Mouse (Mus musculus): Measurements from ENCODE around the gene Abcd1. TPM values are rescaled to one million over a fixed set of nuclear protein-coding genes. Genes with fewer than 3 reads are reported as not detected.

Abcd1 gene
- polyA plus RNA-seq, 1 experiment from 2014 or later, result 8.1 TPM

DNA sequence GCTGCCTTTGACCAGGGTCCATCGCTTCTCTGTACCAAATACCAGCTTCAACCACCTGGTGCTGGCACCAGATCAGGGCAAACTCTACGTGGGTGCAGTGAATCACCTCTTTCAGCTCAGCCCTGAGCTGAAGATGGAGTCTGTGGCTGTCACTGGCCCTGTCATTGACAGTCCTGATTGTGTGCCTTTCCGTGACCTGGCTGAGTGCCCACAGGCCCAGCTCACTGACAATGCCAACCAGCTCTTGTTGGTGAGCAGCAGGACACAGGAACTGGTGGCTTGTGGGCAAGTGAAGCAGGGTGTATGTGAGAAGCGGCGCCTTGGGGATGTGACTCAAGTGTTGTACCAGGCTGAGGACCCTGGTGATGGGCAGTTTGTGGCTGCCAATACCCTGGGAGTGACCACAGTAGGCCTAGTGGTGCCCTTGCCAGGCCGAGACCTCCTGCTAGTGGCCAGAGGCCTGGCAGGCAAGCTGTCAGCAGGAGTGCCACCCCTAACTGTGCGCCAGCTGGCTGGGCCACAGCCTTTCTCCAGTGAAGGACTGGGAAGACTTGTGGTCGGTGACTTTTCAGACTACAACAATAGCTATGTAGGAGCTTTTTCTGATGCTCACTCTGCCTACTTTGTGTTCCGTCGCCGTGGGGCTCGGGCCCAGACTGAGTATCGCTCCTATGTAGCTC is 42.4 kb downstream of the Abcd1 start:
- no peaks in the 10 kb centered on the region for H3K9me3 ChIP-seq (replicated peaks; ENCODE audit: control insufficient read depth, low read length)
- 79% methylated on average over 13 of the region's 13 CpGs for WGBS (ENCODE audit: insufficient replicate concordance)
- no peak overlapping the region for H3K4me3 ChIP-seq (ENCODE audit: low read depth, low read length)
- ATAC-seq (replicated peaks; ENCODE audit: insufficient number of reproducible peaks, low FRiP score, low TSS enrichment), result no peak
- H3K4me2 ChIP-seq, result no peak overlapping the region
- H3K4me1 ChIP-seq (ENCODE audit: control insufficient read depth, insufficient read depth, low read length), result no peaks in the 10 kb centered on the region
- no peak overlapping the region for H3K27ac ChIP-seq (ENCODE audit: low read depth, low read length)
- no peaks in the 10 kb centered on the region for H3K36me3 ChIP-seq (ENCODE audit: control insufficient read depth, insufficient read depth, low read length)
- no peak overlapping the region for H3K9ac ChIP-seq (ENCODE audit: low read depth, low read length)
- H3K27me3 ChIP-seq (ENCODE audit: control insufficient read depth, insufficient read depth, low read length), result 0 out of 2 replicates have a peak, but pooled peaks cover 2% of the 10 kb centered on the region

DNA sequence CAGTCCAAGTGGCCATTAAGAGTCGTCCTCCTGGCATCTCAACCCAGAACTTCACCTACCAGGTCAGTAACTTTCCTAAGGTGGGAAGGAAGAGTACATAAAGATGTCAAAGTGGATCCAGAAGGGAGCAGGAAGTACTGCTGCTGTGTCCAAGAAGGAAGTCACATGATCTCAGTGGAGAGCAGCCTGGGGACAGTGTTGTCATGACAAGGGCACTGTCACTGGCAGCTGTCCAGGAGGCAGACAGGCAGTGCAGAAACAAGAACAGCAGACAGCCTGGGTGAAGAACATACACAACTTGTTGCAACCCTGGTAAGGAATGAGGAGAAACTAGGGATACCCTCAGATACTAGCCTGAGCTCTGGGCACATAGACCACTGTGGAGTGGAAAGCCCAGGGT is 48.9 kb downstream of the Abcd1 start:
- Histone ChIP-seq H3K36me3 (ENCODE audit: control insufficient read depth, insufficient read depth, low read length) (no peaks in the 10 kb centered on the region), H3K9ac (ENCODE audit: low read depth, low read length) (no peak overlapping the region), H3K9me3 (replicated peaks; ENCODE audit: control insufficient read depth, low read length) (no peaks in the 10 kb centered on the region), H3K27ac (ENCODE audit: low read depth, low read length) (no peak overlapping the region), H3K27me3 (ENCODE audit: control insufficient read depth, insufficient read depth, low read length) (no peaks in the 10 kb centered on the region), H3K4me1 (ENCODE audit: control insufficient read depth, insufficient read depth, low read length) (peaks cover 4% of the 10 kb centered on the region), H3K4me2 (no peak overlapping the region), H3K4me3 (ENCODE audit: low read depth, low read length) (no peak overlapping the region)
- ATAC-seq (replicated peaks; ENCODE audit: insufficient number of reproducible peaks, low FRiP score, low TSS enrichment), result no peak
- 69% methylated on average over 1 of the region's 1 CpGs for whole genome bisulfite sequencing (ENCODE audit: insufficient replicate concordance)

DNA sequence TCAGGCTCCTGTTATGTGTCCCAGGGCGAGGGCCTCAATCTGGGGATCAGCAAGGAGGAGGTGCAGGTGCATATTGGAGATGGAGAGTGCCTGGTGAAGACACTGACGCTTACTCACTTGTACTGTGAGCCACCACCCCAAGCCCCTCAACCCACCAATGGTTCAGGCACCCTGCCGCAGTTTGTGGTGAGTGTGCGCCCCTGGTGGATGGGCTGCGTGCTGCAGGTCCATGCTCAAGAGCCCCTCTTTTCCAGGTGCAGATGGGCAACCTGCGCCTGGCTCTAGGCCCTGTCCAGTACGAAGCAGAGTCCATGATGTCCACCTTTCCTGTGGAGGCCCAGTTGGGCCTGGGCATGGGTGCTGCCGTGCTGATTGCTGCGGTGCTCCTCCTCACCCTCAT is 50.9 kb downstream of the Abcd1 start:
- H3K4me3 ChIP-seq (ENCODE audit: low read depth, low read length), result no peak overlapping the region
- ATAC-seq (replicated peaks; ENCODE audit: insufficient number of reproducible peaks, low FRiP score, low TSS enrichment), result no peak
- WGBS (ENCODE audit: insufficient replicate concordance), result 51% methylated on average over 9 of the region's 9 CpGs
- H3K4me1 ChIP-seq (ENCODE audit: control insufficient read depth, insufficient read depth, low read length), result peaks cover 4% of the 10 kb centered on the region
- H3K9me3 ChIP-seq (replicated peaks; ENCODE audit: control insufficient read depth, low read length), result no peaks in the 10 kb centered on the region
- no peak overlapping the region for H3K4me2 ChIP-seq
- H3K27ac ChIP-seq (ENCODE audit: low read depth, low read length), result no peak overlapping the region
- no peaks in the 10 kb centered on the region for H3K36me3 ChIP-seq (ENCODE audit: control insufficient read depth, insufficient read depth, low read length)
- no peaks in the 10 kb centered on the region; the same call in 1 of the 2 replicates for H3K27me3 ChIP-seq (ENCODE audit: control insufficient read depth, insufficient read depth, low read length)
- H3K9ac ChIP-seq (ENCODE audit: low read depth, low read length), result no peak overlapping the region

DNA sequence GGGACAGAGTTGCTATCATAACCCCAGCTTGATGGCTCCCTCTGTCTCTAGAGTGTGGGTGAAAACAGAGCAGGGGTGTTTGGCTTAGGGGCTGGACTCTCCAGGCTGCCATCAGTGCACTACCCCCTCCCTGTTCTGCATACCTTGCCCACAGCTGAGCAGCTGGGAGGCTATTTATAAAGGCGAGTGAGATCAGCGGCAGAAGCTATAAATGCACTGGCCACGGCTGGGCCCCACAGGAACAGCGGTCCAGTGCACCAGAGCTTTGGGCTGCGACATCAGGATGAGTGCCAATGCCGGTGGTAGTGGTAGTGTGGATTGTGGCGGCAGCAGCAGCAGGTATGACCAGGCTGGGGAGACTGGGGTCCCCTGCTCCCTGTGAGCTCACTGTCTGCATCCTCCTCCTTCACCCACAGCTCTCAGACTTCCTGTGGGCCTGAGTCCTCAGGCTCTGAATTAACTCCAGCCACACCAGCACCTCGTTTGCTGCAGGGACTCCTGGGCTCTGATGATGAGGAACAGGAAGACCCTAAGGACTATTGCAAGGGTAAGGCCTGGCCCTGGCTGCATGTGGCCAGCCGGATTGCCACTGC is 57.9 kb downstream of the Abcd1 start, which contains the start of gene Srpk3:
Gene Srpk3, plus strand, starts transcription at position 238 of the 593 bp plus-strand sequence.
- H3K4me2 ChIP-seq, result peak within 1 kb of the TSS; percentile 54
- peak within 1 kb of the TSS; percentile 69 for H3K9ac ChIP-seq (ENCODE audit: low read depth, low read length)
- no peaks in the 10 kb centered on the region for H3K36me3 ChIP-seq (ENCODE audit: control insufficient read depth, insufficient read depth, low read length)
- H3K27ac ChIP-seq (ENCODE audit: low read depth, low read length), result peak within 1 kb of the TSS; percentile 85
- peak within 1 kb of the TSS; percentile 35 for H3K4me3 ChIP-seq (ENCODE audit: low read depth, low read length)
- WGBS (ENCODE audit: insufficient replicate concordance), result 34% methylated on average over 9 of the region's 9 CpGs
- peaks cover 2% of the 10 kb centered on the region for H3K27me3 ChIP-seq (ENCODE audit: control insufficient read depth, insufficient read depth, low read length)
- ATAC-seq (replicated peaks; ENCODE audit: insufficient number of reproducible peaks, low FRiP score, low TSS enrichment), result peak; percentile 51; the same call in 1 of the 2 replicates
- H3K4me1 ChIP-seq (ENCODE audit: control insufficient read depth, insufficient read depth, low read length), result no peaks in the 10 kb centered on the region
- no peaks in the 10 kb centered on the region for H3K9me3 ChIP-seq (replicated peaks; ENCODE audit: control insufficient read depth, low read length)

DNA sequence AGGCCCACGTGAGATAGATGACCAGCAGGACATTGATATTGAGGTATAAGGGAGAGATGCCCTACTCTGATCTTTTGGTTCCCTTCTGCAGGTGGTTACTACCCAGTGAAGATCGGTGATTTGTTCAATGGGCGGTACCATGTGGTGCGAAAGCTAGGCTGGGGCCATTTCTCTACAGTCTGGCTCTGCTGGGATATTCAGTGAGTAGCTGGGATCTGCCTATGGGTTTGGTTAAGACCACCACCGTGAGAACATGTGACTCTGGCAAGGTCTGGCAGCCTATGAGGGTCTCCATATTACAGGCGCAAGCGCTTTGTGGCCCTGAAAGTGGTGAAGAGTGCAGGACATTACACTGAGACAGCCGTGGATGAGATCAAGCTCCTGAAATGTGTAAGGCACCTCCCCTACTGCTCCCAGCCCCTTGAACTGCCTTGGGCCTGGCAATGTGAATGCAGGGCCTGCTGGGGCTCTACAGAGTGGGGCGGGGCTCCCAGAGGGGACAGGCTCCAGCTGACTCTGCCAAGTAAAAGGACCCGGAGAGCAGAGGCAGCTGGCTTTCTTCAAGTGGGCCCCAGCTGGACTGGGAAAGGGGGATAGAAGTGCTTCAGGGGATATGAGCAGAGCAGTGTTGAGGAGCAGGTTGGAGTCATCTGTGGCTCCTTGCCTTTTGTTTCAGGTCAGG is 58.5 kb downstream of the Abcd1 start:
- no peaks in the 10 kb centered on the region for H3K4me1 ChIP-seq (ENCODE audit: control insufficient read depth, insufficient read depth, low read length)
- H3K27ac ChIP-seq (ENCODE audit: low read depth, low read length), result peak overlapping the region; percentile 85
- ATAC-seq (replicated peaks; ENCODE audit: insufficient number of reproducible peaks, low FRiP score, low TSS enrichment), result no peak; the same call in 1 of the 2 replicates
- peak overlapping the region; percentile 69; the same call in 1 of the 2 replicates for H3K9ac ChIP-seq (ENCODE audit: low read depth, low read length)
- H3K27me3 ChIP-seq (ENCODE audit: control insufficient read depth, insufficient read depth, low read length), result peaks cover 2% of the 10 kb centered on the region
- H3K4me3 ChIP-seq (ENCODE audit: low read depth, low read length), result peak overlapping the region; percentile 35
- WGBS (ENCODE audit: insufficient replicate concordance), result 58% methylated on average over 10 of the region's 10 CpGs
- H3K4me2 ChIP-seq, result peak overlapping the region; percentile 54
- H3K9me3 ChIP-seq (replicated peaks; ENCODE audit: control insufficient read depth, low read length), result no peaks in the 10 kb centered on the region
- H3K36me3 ChIP-seq (ENCODE audit: control insufficient read depth, insufficient read depth, low read length), result no peaks in the 10 kb centered on the region

DNA sequence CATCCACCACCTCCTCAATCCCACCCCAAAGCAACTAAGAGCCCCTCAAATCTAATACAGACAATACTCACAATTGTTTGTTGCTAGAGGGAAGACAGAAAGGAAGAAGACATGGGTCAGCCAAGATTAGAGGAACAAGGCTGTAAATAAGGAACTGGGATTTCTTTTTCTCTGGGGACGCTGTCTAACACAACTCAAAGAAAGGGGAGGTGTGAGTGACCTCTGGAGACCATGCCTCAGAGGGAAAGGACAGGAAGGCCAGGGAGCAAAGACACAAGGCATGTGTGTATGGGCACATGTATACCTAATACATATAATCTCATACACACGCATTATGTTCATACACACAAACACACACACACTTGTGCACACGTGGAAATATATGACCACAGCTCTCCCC is 65.8 kb downstream of the Abcd1 start:
- Histone ChIP-seq H3K4me3 (ENCODE audit: low read depth, low read length) (no peak overlapping the region), H3K9me3 (replicated peaks; ENCODE audit: control insufficient read depth, low read length) (no peaks in the 10 kb centered on the region), H3K4me2 (no peak overlapping the region), H3K27ac (ENCODE audit: low read depth, low read length) (no peak overlapping the region), H3K9ac (ENCODE audit: low read depth, low read length) (no peak overlapping the region), H3K36me3 (ENCODE audit: control insufficient read depth, insufficient read depth, low read length) (peaks cover 6% of the 10 kb centered on the region; the same call in 1 of the 2 replicates), H3K27me3 (ENCODE audit: control insufficient read depth, insufficient read depth, low read length) (no peaks in the 10 kb centered on the region), H3K4me1 (ENCODE audit: control insufficient read depth, insufficient read depth, low read length) (no peaks in the 10 kb centered on the region)
- no peak for ATAC-seq (replicated peaks; ENCODE audit: insufficient number of reproducible peaks, low FRiP score, low TSS enrichment)
- WGBS (ENCODE audit: insufficient replicate concordance), result 90% methylated on average over 3 of the region's 3 CpGs

DNA sequence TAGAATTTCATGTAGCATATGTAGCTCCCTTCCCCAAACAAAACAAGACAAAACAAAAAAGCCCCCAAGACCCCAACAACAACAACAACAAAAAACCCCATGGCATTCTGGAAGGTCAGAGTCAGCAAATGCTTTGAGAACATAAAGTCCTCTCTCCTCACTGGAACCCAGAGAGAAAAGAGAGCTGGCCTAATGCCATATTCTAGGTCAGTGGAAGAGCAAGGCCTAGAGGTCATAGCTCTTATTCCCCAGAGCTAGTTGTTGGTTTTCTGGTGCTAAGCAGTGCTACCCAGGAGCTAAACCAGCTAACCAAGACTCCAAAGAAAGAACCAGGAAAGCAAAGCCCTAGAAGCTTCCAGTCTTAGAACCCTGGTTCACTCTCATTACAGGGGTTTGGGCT is 69.3 kb downstream of the Abcd1 start:
- peak overlapping the region; percentile 65 for H3K4me3 ChIP-seq (ENCODE audit: low read depth, low read length)
- peak overlapping the region; percentile 74 for H3K9ac ChIP-seq (ENCODE audit: low read depth, low read length)
- ATAC-seq (replicated peaks; ENCODE audit: insufficient number of reproducible peaks, low FRiP score, low TSS enrichment), result no peak
- peaks cover 6% of the 10 kb centered on the region for H3K36me3 ChIP-seq (ENCODE audit: control insufficient read depth, insufficient read depth, low read length)
- no peaks in the 10 kb centered on the region for H3K9me3 ChIP-seq (replicated peaks; ENCODE audit: control insufficient read depth, low read length)
- peak overlapping the region; percentile 68 for H3K4me2 ChIP-seq
- peak overlapping the region; percentile 91 for H3K27ac ChIP-seq (ENCODE audit: low read depth, low read length)
- no peaks in the 10 kb centered on the region for H3K27me3 ChIP-seq (ENCODE audit: control insufficient read depth, insufficient read depth, low read length)
- 0 out of 2 replicates have a peak, but pooled peaks cover 2% of the 10 kb centered on the region for H3K4me1 ChIP-seq (ENCODE audit: control insufficient read depth, insufficient read depth, low read length)

DNA sequence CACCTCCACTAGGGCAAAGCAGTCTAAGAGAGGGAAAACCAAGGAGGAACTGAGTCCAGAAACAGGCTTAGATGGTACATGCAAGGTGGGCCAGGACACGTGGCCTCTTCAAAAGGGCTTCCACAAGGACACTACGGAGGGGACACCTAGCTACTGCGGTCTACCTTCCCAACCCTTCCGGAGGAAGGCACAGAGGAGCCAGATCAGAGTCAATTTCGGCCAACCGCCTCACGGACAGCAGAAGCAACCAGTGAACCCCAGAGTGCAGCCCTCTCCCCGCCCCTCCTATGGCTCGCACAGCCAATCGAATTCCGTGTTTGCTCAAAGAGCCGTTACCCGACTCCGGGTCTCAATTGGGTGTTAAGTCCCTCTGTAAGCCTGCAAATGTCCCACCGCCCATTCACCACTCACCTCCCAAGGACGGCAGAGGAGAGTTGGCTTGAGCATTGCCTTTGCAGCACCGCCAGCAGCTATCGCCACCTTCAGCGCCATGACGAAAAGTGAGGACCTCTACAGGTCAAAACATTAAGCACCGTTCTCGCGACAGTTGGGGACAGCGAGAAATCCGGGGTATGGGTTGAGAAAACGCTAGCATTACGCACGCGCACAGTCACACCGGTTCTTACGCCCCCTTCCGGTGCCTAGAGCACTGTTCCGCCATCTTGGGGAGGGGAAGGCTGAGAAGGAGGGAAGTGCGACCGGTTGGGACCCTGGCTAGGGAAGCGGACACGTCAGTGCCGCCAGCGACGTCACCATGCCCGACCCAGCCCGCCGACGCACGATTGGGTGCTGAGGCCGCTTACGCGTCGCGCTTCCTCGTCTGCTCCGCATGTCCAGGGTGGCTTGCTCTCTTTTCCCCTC is 70.2 kb downstream of the Abcd1 start, which contains the start of the genes Idh3g and Ssr4:
Gene Idh3g, minus strand, starts transcription at position 534 of the 861 bp plus-strand sequence.
Gene Ssr4, plus strand, starts transcription at position 665 of the 861 bp plus-strand sequence.
- ATAC-seq (replicated peaks; ENCODE audit: insufficient number of reproducible peaks, low FRiP score, low TSS enrichment), result peak; percentile 92
- H3K36me3 ChIP-seq (ENCODE audit: control insufficient read depth, insufficient read depth, low read length), result peaks cover 5% of the 10 kb centered on the region
- no peaks in the 10 kb centered on the region for H3K9me3 ChIP-seq (replicated peaks; ENCODE audit: control insufficient read depth, low read length)
- peak within 1 kb of the TSS; percentile 65 for H3K4me3 ChIP-seq (ENCODE audit: low read depth, low read length)
- peak within 1 kb of the TSS; percentile 68 for H3K4me2 ChIP-seq
- peak within 1 kb of the TSS; percentile 91 for H3K27ac ChIP-seq (ENCODE audit: low read depth, low read length)
- H3K4me1 ChIP-seq (ENCODE audit: control insufficient read depth, insufficient read depth, low read length), result 0 out of 2 replicates have a peak, but pooled peaks cover 2% of the 10 kb centered on the region
- H3K27me3 ChIP-seq (ENCODE audit: control insufficient read depth, insufficient read depth, low read length), result no peaks in the 10 kb centered on the region
- H3K9ac ChIP-seq (ENCODE audit: low read depth, low read length), result peak within 1 kb of the TSS; percentile 78
- WGBS (ENCODE audit: insufficient replicate concordance), result 17% methylated on average over 51 of the region's 52 CpGs

All from heart, embryonic 11.5 days (tissue).